Mouse (Mus musculus): ENCODE results near the gene Rwdd1. TPM values are rescaled to one million over a fixed set of nuclear protein-coding genes. Genes with fewer than 3 reads are reported as not detected.

Gene Rwdd1
- polyA plus RNA-seq (2016; fragmentation: Nextera tagmentation; extraction: Ambion mirVana): 151 TPM in 2 replicates

DNA sequence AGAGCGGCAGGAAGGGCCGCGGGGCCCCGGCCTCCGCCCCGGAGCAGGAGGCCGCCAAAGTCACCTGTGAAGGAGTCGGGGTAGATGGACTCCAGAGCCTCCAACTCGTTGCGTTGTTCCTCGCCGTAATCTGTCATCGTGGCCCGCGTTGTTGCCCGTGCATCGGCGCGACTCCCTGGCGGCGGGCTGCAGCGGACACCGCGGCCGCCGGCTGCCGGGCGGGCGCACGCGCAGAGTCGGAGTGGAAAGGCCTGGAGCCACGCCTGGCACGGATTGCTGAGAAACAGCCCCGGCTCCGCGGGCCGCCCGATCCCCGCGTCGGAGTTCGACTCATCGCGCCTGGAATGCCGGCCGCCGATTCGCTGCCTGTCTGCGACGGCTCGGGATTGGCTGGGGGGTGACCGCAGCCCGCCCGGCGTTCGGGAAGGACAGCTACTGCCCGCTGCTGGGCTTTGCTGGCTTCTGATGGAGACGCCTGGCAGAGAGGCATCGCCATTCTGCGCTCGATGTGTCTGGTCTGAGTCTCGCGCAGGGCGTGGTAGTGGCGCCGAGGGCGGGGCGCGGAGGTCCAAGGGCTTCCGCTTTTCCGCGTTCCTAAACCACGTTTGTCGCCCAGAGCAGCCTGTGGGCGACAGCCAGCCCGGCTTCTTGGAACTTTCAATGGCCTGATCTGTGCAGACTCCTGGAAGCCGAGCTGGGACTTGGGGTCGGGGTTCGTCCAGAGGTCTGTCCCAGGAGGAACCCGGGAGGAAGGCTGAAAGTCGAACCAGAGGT is at the start of gene Rwdd1:
TSS of gene Rwdd1 (minus strand) at position 323 of the 774 bp plus-strand sequence.
- Histone ChIP-seq H3K4me1 (peaks cover 13% of the 10 kb centered on the region), H3K9me3 (no peaks in the 10 kb centered on the region), H3K27ac (peak within 1 kb of the TSS; percentile 94), H3K4me3 (peak within 1 kb of the TSS; percentile 87), H3K27me3 (no peaks in the 10 kb centered on the region), H3K36me3 (peaks cover 5% of the 10 kb centered on the region; the same call in 1 of the 2 replicates), H3K9ac (peak within 1 kb of the TSS; percentile 88), H3K4me2 (replicated peaks) (peak within 1 kb of the TSS; percentile 67)
- ATAC-seq (ENCODE audit: insufficient number of reproducible peaks, insufficient read depth, low FRiP score, low TSS enrichment): peak; percentile 100
- under 1% methylated on average over 69 of the region's 82 CpGs for WGBS

GRCm38 (mm10) chr10:34066591-34066990 is 47.2 kb upstream of the Rwdd1 start:
- Histone ChIP-seq H3K4me3 (no peak overlapping the region), H3K27ac (no peak overlapping the region), H3K4me1 (no peaks in the 10 kb centered on the region), H3K36me3 (no peaks in the 10 kb centered on the region), H3K9ac (no peak overlapping the region), H3K27me3 (no peaks in the 10 kb centered on the region), H3K9me3 (no peaks in the 10 kb centered on the region), H3K4me2 (replicated peaks) (no peak overlapping the region)
- ATAC-seq (ENCODE audit: insufficient number of reproducible peaks, insufficient read depth, low FRiP score, low TSS enrichment): no peak
- WGBS: 61% methylated on average over 3 of the region's 3 CpGs

- WGBS: 81% methylated on average over 2 of the region's 2 CpGs
- Histone ChIP-seq H3K9me3 (no peaks in the 10 kb centered on the region), H3K36me3 (no peaks in the 10 kb centered on the region), H3K27me3 (no peaks in the 10 kb centered on the region), H3K4me1 (no peaks in the 10 kb centered on the region), H3K9ac (no peak overlapping the region), H3K4me3 (no peak overlapping the region), H3K27ac (no peak overlapping the region), H3K4me2 (replicated peaks) (no peak overlapping the region)
- ATAC-seq (ENCODE audit: insufficient number of reproducible peaks, insufficient read depth, low FRiP score, low TSS enrichment): no peak
Observed at GRCm38 (mm10) chr10:34053987-34054386, 34.6 kb upstream of the Rwdd1 start.

DNA sequence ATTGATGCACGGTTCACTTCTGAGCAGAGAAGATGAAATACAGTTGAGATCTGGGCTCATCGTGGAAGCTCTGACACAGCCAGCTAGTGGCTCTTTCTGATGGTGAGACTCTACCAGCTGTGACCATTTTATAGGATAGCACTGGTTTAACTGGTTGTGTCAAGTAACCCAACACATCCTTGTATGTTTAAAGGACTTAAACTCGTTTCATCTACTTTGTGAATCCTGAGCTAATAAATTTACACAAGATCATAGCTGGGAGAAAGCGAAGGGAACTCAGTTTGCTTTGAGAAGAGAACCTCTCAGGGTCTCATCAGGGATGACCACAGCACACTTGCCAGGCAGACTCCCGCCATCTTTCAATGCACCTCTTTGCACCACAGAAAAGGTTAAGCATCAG is 24.8 kb upstream of the Rwdd1 start, which contains the start of gene Calhm4:
TSS of gene Calhm4 (minus strand) at position 101 of the 400 bp plus-strand sequence.
- Histone ChIP-seq H3K4me2 (replicated peaks) (no peak within 1 kb of the TSS), H3K9me3 (no peaks in the 10 kb centered on the region), H3K9ac (no peak within 1 kb of the TSS), H3K36me3 (no peaks in the 10 kb centered on the region), H3K27me3 (no peaks in the 10 kb centered on the region), H3K27ac (no peak within 1 kb of the TSS), H3K4me1 (no peaks in the 10 kb centered on the region), H3K4me3 (no peak within 1 kb of the TSS)
- ATAC-seq (ENCODE audit: insufficient number of reproducible peaks, insufficient read depth, low FRiP score, low TSS enrichment): no peak
- 86% methylated on average over 5 of the region's 5 CpGs for WGBS

GRCm38 (mm10) chr10:34037401-34037800 is 18.0 kb upstream of the Rwdd1 start, which contains the start of gene Trappc3l:
Trappc3l (plus strand) TSS chr10:34037597.
- 0 out of 2 replicates have a peak within 1 kb of the TSS, but pooled peaks have one; percentile 42 for H3K27ac ChIP-seq

GRCm38 (mm10) chr10:34036587-34036986 is 17.2 kb upstream of the Rwdd1 start:
- no peak overlapping the region for H3K27ac ChIP-seq
- H3K4me3 ChIP-seq: no peak overlapping the region
- no peaks in the 10 kb centered on the region for H3K9me3 ChIP-seq
- H3K27me3 ChIP-seq: no peaks in the 10 kb centered on the region
- H3K9ac ChIP-seq: no peak overlapping the region
- no peaks in the 10 kb centered on the region for H3K36me3 ChIP-seq
- H3K4me1 ChIP-seq: no peaks in the 10 kb centered on the region; the same call in 1 of the 2 replicates
- ATAC-seq (ENCODE audit: insufficient number of reproducible peaks, insufficient read depth, low FRiP score, low TSS enrichment): 0 out of 2 replicates have a peak, but pooled peaks have one; percentile 56
- 12% methylated on average over 5 of the region's 5 CpGs for WGBS
- H3K4me2 ChIP-seq (replicated peaks): no peak overlapping the region

More at GRCm38 (mm10) chr10:34037401-34037800, 18.0 kb upstream of the Rwdd1 start, which contains the start of gene Trappc3l:
- Histone ChIP-seq H3K27me3 (no peaks in the 10 kb centered on the region), H3K4me3 (no peak within 1 kb of the TSS), H3K4me2 (replicated peaks) (no peak within 1 kb of the TSS), H3K4me1 (no peaks in the 10 kb centered on the region; the same call in 1 of the 2 replicates), H3K9me3 (no peaks in the 10 kb centered on the region), H3K9ac (no peak within 1 kb of the TSS), H3K36me3 (no peaks in the 10 kb centered on the region)
- WGBS: 56% methylated on average over 3 of the region's 3 CpGs
- ATAC-seq (ENCODE audit: insufficient number of reproducible peaks, insufficient read depth, low FRiP score, low TSS enrichment): no peak

- peak; percentile 86 for ATAC-seq (ENCODE audit: insufficient number of reproducible peaks, insufficient read depth, low FRiP score, low TSS enrichment)
- Histone ChIP-seq H3K27ac (no peak overlapping the region), H3K4me1 (no peaks in the 10 kb centered on the region; the same call in 1 of the 2 replicates), H3K9ac (no peak overlapping the region), H3K4me2 (replicated peaks) (peak overlapping the region; percentile 30; the same call in 1 of the 2 replicates), H3K9me3 (no peaks in the 10 kb centered on the region), H3K27me3 (no peaks in the 10 kb centered on the region), H3K36me3 (no peaks in the 10 kb centered on the region), H3K4me3 (no peak overlapping the region)
- 19% methylated on average over 22 of the region's 22 CpGs for WGBS
Observed at GRCm38 (mm10) chr10:34033630-34034305, 14.3 kb upstream of the Rwdd1 start.

GRCm38 (mm10) chr10:34030322-34030721 is 10.9 kb upstream of the Rwdd1 start:
- Histone ChIP-seq H3K9ac (no peak overlapping the region), H3K36me3 (no peaks in the 10 kb centered on the region), H3K4me3 (no peak overlapping the region), H3K9me3 (no peaks in the 10 kb centered on the region), H3K4me2 (replicated peaks) (no peak overlapping the region), H3K27me3 (no peaks in the 10 kb centered on the region), H3K27ac (no peak overlapping the region), H3K4me1 (no peaks in the 10 kb centered on the region)
- 78% methylated on average over 5 of the region's 5 CpGs for WGBS
- no peak for ATAC-seq (ENCODE audit: insufficient number of reproducible peaks, insufficient read depth, low FRiP score, low TSS enrichment)

GRCm38 (mm10) chr10:34018746-34019301 is 600 bp downstream of the Rwdd1 start:
- Histone ChIP-seq H3K36me3 (peaks cover 5% of the 10 kb centered on the region; the same call in 1 of the 2 replicates), H3K4me1 (peaks cover 13% of the 10 kb centered on the region), H3K9ac (peak overlapping the region; percentile 88), H3K4me2 (replicated peaks) (peak overlapping the region; percentile 67), H3K4me3 (peak overlapping the region; percentile 87), H3K27ac (peak overlapping the region; percentile 94), H3K9me3 (no peaks in the 10 kb centered on the region), H3K27me3 (no peaks in the 10 kb centered on the region)
- under 1% methylated on average over 21 of the region's 21 CpGs for WGBS
- no peak for ATAC-seq (ENCODE audit: insufficient number of reproducible peaks, insufficient read depth, low FRiP score, low TSS enrichment)

DNA sequence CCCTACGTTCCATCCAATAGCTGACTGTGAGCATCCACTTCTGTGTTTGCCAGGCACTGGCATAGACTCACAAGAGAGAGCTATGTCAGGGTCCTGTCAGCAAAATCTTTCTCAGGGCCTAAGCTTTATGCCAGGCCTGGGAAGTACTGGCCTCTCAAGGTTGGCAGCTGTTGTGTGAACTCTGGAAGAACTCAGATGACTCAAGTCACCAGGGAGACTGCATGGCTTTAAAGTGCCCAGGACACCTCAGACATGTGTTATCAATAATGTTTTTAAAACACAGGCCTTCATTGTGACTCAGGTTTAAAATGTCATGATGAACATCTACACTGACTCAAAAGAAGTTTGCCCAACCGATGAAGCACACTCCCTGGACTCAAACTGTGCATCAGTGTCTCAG is 6.2 kb downstream of the Rwdd1 start:
- Histone ChIP-seq H3K27me3 (no peaks in the 10 kb centered on the region), H3K36me3 (peaks cover 17% of the 10 kb centered on the region; the same call in 1 of the 2 replicates), H3K4me3 (no peak overlapping the region), H3K27ac (no peak overlapping the region), H3K4me1 (peaks cover 5% of the 10 kb centered on the region), H3K9ac (no peak overlapping the region), H3K9me3 (no peaks in the 10 kb centered on the region), H3K4me2 (replicated peaks) (no peak overlapping the region)
- 66% methylated on average over 2 of the region's 2 CpGs for WGBS
- no peak for ATAC-seq (ENCODE audit: insufficient number of reproducible peaks, insufficient read depth, low FRiP score, low TSS enrichment)

GRCm38 (mm10) chr10:34012581-34012980 is 6.8 kb downstream of the Rwdd1 start:
- WGBS: 92% methylated on average over 4 of the region's 4 CpGs
- peaks cover 23% of the 10 kb centered on the region; the same call in 1 of the 2 replicates for H3K36me3 ChIP-seq
- no peak overlapping the region for H3K4me3 ChIP-seq
- H3K9ac ChIP-seq: no peak overlapping the region
- no peak overlapping the region for H3K27ac ChIP-seq
- no peaks in the 10 kb centered on the region for H3K9me3 ChIP-seq
- H3K4me1 ChIP-seq: no peaks in the 10 kb centered on the region
- ATAC-seq (ENCODE audit: insufficient number of reproducible peaks, insufficient read depth, low FRiP score, low TSS enrichment): no peak
- H3K4me2 ChIP-seq (replicated peaks): no peak overlapping the region
- H3K27me3 ChIP-seq: no peaks in the 10 kb centered on the region
